Mouse (Mus musculus) limb, embryonic 14.5 days (tissue): ENCODE measurements around the gene Evl. TPM values are rescaled to one million over a fixed set of nuclear protein-coding genes. Genes with fewer than 3 reads are reported as not detected.

Source experiments
- ATAC-seq: fragments of 200-750 bp; cut with Nextera tagmentation; 2 replicates; pipeline ENCODE4 v1.8.0; 2017; ENCODE audit warnings: low read depth, moderate number of reproducible peaks, moderate TSS enrichment; ENCODE audit not compliant: low FRiP score
- DNase-seq: peaks from one replicate; pipeline ENCODE4 v3.0.0-alpha.2; 2015; ENCODE audit warnings: low spot score
- H3K27ac ChIP-seq: fragments of 300-500 bp; sonication (generic); replicated peaks from 2 replicates; pipeline ENCODE4 v1.5.1; 2014; ENCODE audit warnings: low read depth, mild to moderate bottlenecking, low read length, moderate library complexity, mixed read lengths
- H3K27me3 ChIP-seq: fragments of 300-500 bp; sonication (generic); 2 replicates; pipeline ENCODE4 v1.6.1; 2014; ENCODE audit warnings: low read length, mixed read lengths; ENCODE audit not compliant: control insufficient read depth, insufficient read depth
- H3K36me3 ChIP-seq: fragments of 300-500 bp; sonication (generic); 2 replicates; pipeline ENCODE4 v1.6.1; 2014; ENCODE audit warnings: mild to moderate bottlenecking, low read length, moderate library complexity, mixed read lengths; ENCODE audit not compliant: control insufficient read depth, insufficient read depth
- H3K4me1 ChIP-seq: fragments of 300-500 bp; sonication (generic); 2 replicates; pipeline ENCODE4 v1.6.1; 2014; ENCODE audit warnings: antibody characterized with exemption, low read length, mixed read lengths; ENCODE audit not compliant: control insufficient read depth, insufficient read depth
- H3K4me2 ChIP-seq: fragments of 300-500 bp; sonication (generic); replicated peaks from 2 replicates; pipeline ENCODE4 v1.6.1; 2014; ENCODE audit warnings: low read depth, mild to moderate bottlenecking, low read length, moderate library complexity; ENCODE audit not compliant: severe bottlenecking
- H3K4me3 ChIP-seq: fragments of 300-500 bp; sonication (generic); replicated peaks from 2 replicates; pipeline ENCODE4 v1.5.1; 2014; ENCODE audit warnings: low read length
- H3K9ac ChIP-seq: fragments of 300-500 bp; sonication (generic); 2 replicates; pipeline ENCODE4 v1.6.1; 2014; ENCODE audit warnings: mild to moderate bottlenecking, low read depth, low read length, moderate library complexity; ENCODE audit not compliant: severe bottlenecking
- H3K9me3 ChIP-seq: fragments of 300-500 bp; sonication (generic); 2 replicates; pipeline ENCODE4 v1.6.1; 2016; ENCODE audit warnings: low read length; ENCODE audit not compliant: control insufficient read depth
- POLR2A ChIP-seq: fragments of 200-500 bp; IDR thresholded peaks from 2 replicates; pipeline ENCODE4 v1.8.0; 2012; ENCODE audit warnings: inconsistent platforms, mild to moderate bottlenecking, moderate library complexity, borderline replicate concordance; ENCODE audit not compliant: insufficient read depth, insufficient read length; ENCODE audit errors: extremely low read depth
- WGBS: fragments of 180-500 bp; shearing (Covaris S2); extraction: QIAGEN DNeasy Blood & Tissue Kit; methylation state at CpG from one replicate; pipeline ENCODE4 v1.1.7; 2014; 5-methylcytosine and 5-hydroxymethylcytosine counted together
- polyA plus RNA-seq, 2 experiments: library from polyadenylated mRNA; depleted of rRNA in 1 of 2; stranded (reverse) in 1 of 2; unstranded in 1 of 2; fragments of >200 nt; fragmentation: Nextera tagmentation in 1 of 2; extraction: Ambion mirVana in 1 of 2; gene quantifications; 2 replicates each; pipeline versions ENCODE4 v1.2.1 to v1.2.3; 2012 to 2014

Evl gene
- polyA plus RNA-seq, 2 experiments: 82.3 to 181 TPM

GRCm38 (mm10) chr12:108668606-108669235, 114.2 kb downstream of the Evl start:
- Histone ChIP-seq H3K4me2 (no peak overlapping the region), H3K27ac (no peak overlapping the region), H3K9me3 (no peaks in the 10 kb centered on the region), H3K36me3 (peaks cover 40% of the 10 kb centered on the region), H3K27me3 (no peaks in the 10 kb centered on the region), H3K4me3 (no peak overlapping the region), H3K9ac (no peak overlapping the region), H3K4me1 (no peaks in the 10 kb centered on the region)
- TF ChIP-seq POLR2A: no peak
- ATAC-seq (no peak), DNase-seq (peak; percentile 29)
- WGBS: 82% methylated on average over 8 of the region's 8 CpGs

GRCm38 (mm10) chr12:108671541-108671940, 117.0 kb downstream of the Evl start:
- H3K9me3 ChIP-seq: no peaks in the 10 kb centered on the region
- 77% methylated on average over 2 of the region's 2 CpGs for WGBS

DNA sequence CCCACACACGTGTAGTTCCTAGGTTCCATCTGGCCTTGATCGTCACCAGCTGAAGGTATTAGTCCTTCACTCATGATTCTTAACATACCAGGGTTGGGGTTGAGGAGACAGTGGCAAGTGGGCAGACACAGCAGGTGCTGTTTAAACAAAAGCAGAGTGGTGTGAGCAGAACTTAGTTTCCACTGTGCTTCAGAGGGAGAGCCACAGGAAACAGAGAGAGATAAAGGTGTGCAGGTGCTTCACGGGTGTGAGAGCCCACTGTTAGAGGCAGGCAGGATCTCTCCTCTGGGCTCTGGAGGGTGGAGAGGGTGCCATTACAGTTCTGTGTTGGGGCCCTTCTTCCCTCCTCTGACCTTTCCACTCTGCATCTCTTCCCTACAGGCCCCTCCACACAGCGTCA, 118.4 kb downstream of the Evl start:
- no peak for ATAC-seq
- no peak for TF ChIP-seq POLR2A
- Histone ChIP-seq H3K4me2 (no peak overlapping the region), H3K9me3 (no peaks in the 10 kb centered on the region), H3K27ac (no peak overlapping the region), H3K4me1 (no peaks in the 10 kb centered on the region), H3K36me3 (peaks cover 67% of the 10 kb centered on the region), H3K9ac (no peak overlapping the region), H3K4me3 (no peak overlapping the region), H3K27me3 (no peaks in the 10 kb centered on the region)
- DNase-seq: no peak
- WGBS: 87% methylated on average over 4 of the region's 4 CpGs

More at GRCm38 (mm10) chr12:108671541-108671940, 117.0 kb downstream of the Evl start:
- no peak overlapping the region for H3K4me3 ChIP-seq
- DNase-seq: no peak
- no peak for TF ChIP-seq POLR2A
- no peaks in the 10 kb centered on the region for H3K27me3 ChIP-seq
- no peak overlapping the region for H3K9ac ChIP-seq
- H3K4me1 ChIP-seq: no peaks in the 10 kb centered on the region
- H3K36me3 ChIP-seq: peaks cover 57% of the 10 kb centered on the region
- ATAC-seq: no peak
- H3K4me2 ChIP-seq: no peak overlapping the region
- H3K27ac ChIP-seq: no peak overlapping the region

DNA sequence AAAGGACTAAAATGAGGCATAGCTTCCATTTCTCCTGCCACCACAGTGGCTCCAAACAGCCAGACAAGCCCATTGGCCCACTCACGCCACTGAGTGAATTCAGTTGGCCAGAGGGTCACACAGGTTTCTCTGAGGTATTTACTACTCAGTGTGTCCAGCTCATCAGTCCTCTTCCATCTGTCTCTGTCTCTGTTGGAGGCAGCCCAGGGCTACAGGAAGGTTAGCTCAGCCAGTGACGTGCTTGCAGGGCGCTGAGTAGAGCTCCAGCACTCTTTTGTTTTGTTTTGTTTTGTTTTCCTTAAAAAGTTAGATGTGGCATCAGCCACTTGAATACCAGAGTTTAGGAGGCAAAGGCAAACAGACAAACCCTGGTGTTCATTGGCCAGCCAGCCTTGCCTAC, 119.0 kb downstream of the Evl start:
- Histone ChIP-seq H3K9ac (no peak overlapping the region), H3K9me3 (no peaks in the 10 kb centered on the region), H3K27ac (no peak overlapping the region), H3K4me3 (no peak overlapping the region), H3K27me3 (no peaks in the 10 kb centered on the region), H3K4me1 (no peaks in the 10 kb centered on the region), H3K4me2 (no peak overlapping the region), H3K36me3 (peaks cover 69% of the 10 kb centered on the region)
- ATAC-seq: no peak
- WGBS: 85% methylated on average over 3 of the region's 3 CpGs
- DNase-seq: no peak
- no peak for TF ChIP-seq POLR2A

GRCm38 (mm10) chr12:108674502-108674901, 120.0 kb downstream of the Evl start:
- Histone ChIP-seq H3K27ac (no peak overlapping the region), H3K36me3 (peaks cover 79% of the 10 kb centered on the region), H3K9ac (no peak overlapping the region), H3K4me1 (no peaks in the 10 kb centered on the region), H3K27me3 (no peaks in the 10 kb centered on the region), H3K4me3 (no peak overlapping the region), H3K4me2 (no peak overlapping the region), H3K9me3 (no peaks in the 10 kb centered on the region)
- no peak for TF ChIP-seq POLR2A
- ATAC-seq (no peak), DNase-seq (no peak)
- WGBS: 84% methylated on average over 4 of the region's 4 CpGs
